Mouse (Mus musculus) embryonic facial prominence, embryonic 14.5 days (tissue): ENCODE results near the gene Nynrin. TPM values are rescaled to one million over a fixed set of nuclear protein-coding genes. Genes with fewer than 3 reads are reported as not detected.

ENCODE experiments used
- ATAC-seq: fragments of 200-750 bp; cut with Nextera tagmentation; 2 replicates; pipeline ENCODE4 v1.8.0; 2017; ENCODE audit warnings: low read depth, moderate number of reproducible peaks, moderate TSS enrichment
- DNase-seq: peaks from one replicate; pipeline ENCODE4 v3.0.0-alpha.2; 2015; ENCODE audit warnings: low spot score
- H3K27ac ChIP-seq: fragments of 300-500 bp; sonication (generic); replicated peaks from 2 replicates; pipeline ENCODE4 v1.5.1; 2014; ENCODE audit warnings: low read depth, mild to moderate bottlenecking, low read length, moderate library complexity
- H3K27me3 ChIP-seq: fragments of 300-500 bp; sonication (generic); replicated peaks from 2 replicates; pipeline ENCODE4 v1.6.1; 2014; ENCODE audit warnings: low read length; ENCODE audit not compliant: control insufficient read depth, insufficient read depth
- H3K36me3 ChIP-seq: fragments of 300-500 bp; sonication (generic); 2 replicates; pipeline ENCODE4 v1.6.1; 2014; ENCODE audit warnings: low read length, mixed read lengths; ENCODE audit not compliant: control insufficient read depth, insufficient read depth
- H3K4me1 ChIP-seq: fragments of 300-500 bp; sonication (generic); 2 replicates; pipeline ENCODE4 v1.6.1; 2014; ENCODE audit warnings: antibody characterized with exemption, low read length; ENCODE audit not compliant: control insufficient read depth, insufficient read depth
- H3K4me2 ChIP-seq: fragments of 300-500 bp; sonication (generic); 2 replicates; pipeline ENCODE4 v1.6.1; 2014; ENCODE audit warnings: low read depth, mild to moderate bottlenecking, low read length, moderate library complexity, mixed read lengths
- H3K4me3 ChIP-seq: fragments of 300-500 bp; sonication (generic); 2 replicates; pipeline ENCODE4 v1.5.1; 2014; ENCODE audit warnings: low read depth, mild to moderate bottlenecking, low read length
- H3K9ac ChIP-seq: fragments of 300-500 bp; sonication (generic); 2 replicates; pipeline ENCODE4 v1.6.1; 2014; ENCODE audit warnings: low read depth, mild to moderate bottlenecking, low read length, moderate library complexity, mixed read lengths
- H3K9me3 ChIP-seq: fragments of 300-500 bp; sonication (generic); 2 replicates; pipeline ENCODE4 v1.6.1; 2016; ENCODE audit warnings: low read length; ENCODE audit not compliant: control insufficient read depth
- WGBS: fragments of 180-500 bp; shearing (Covaris S2); extraction: QIAGEN DNeasy Blood & Tissue Kit; methylation state at CpG from one replicate; pipeline ENCODE4 v1.1.7; 2014; 5-methylcytosine and 5-hydroxymethylcytosine counted together
- polyA plus RNA-seq: library from polyadenylated mRNA; unstranded; fragments of >200 nt; fragmentation: Nextera tagmentation; extraction: Ambion mirVana; gene quantifications from 2 replicates; pipeline ENCODE4 v1.2.1, GENCODE M21; 2014

Nynrin gene
- polyA plus RNA-seq, 1 experiment from 2014 or later = 15.6 TPM

DNA sequence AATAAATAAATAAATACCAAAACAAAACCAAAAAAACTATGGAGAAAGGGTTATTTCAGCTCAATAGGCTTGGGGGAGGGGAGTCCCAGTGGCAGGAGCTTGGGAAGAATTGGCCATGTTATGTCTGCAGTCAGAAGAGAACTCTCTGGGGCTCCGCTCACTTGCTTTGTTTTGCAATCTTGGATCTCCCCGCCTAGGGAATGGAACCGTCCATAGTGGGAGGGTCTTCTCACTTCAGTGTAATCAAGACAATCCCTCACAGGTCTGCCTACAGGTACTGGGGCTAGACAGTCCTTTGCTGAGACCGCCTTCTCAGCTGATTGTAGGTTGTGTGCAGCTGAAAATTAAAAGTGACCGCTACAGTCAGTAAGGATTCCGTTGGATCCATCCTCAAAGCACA, 15.7 kb downstream of the Nynrin start:
- no peaks in the 10 kb centered on the region for H3K27me3 ChIP-seq
- no peak for DNase-seq
- no peak for ATAC-seq
- H3K4me3 ChIP-seq = no peak overlapping the region
- no peaks in the 10 kb centered on the region for H3K9me3 ChIP-seq
- no peak overlapping the region for H3K9ac ChIP-seq
- H3K4me2 ChIP-seq = no peak overlapping the region
- WGBS = 93% methylated on average over 6 of the region's 6 CpGs
- no peak overlapping the region for H3K27ac ChIP-seq
- peaks cover 6% of the 10 kb centered on the region for H3K4me1 ChIP-seq
- peaks cover 86% of the 10 kb centered on the region for H3K36me3 ChIP-seq

DNA sequence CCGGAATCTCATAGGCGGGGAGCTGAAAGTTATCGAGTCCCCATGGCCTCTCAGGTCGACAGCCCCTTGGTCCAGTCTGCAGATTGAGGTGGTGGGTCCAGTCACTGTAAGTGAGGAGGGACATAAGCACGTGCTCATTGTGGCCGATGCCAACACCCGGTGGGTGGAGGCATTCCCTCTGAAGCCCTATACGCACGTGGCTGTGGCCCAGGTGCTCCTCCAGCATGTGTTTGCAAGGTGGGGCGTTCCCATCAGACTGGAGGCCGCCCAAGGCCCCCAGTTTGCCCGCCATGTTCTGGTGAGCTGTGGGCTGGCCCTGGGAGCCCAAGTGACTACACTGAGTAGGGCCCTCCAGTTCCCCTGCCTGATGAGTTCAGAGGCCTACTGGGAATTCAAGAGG, 18.2 kb downstream of the Nynrin start:
- Histone ChIP-seq H3K4me3 (no peak overlapping the region), H3K4me1 (peaks cover 6% of the 10 kb centered on the region), H3K4me2 (no peak overlapping the region), H3K9me3 (no peaks in the 10 kb centered on the region), H3K9ac (no peak overlapping the region), H3K36me3 (peaks cover 61% of the 10 kb centered on the region), H3K27ac (no peak overlapping the region), H3K27me3 (no peaks in the 10 kb centered on the region)
- WGBS = 90% methylated on average over 10 of the region's 12 CpGs
- DNase-seq (no peak), ATAC-seq (no peak)

DNA sequence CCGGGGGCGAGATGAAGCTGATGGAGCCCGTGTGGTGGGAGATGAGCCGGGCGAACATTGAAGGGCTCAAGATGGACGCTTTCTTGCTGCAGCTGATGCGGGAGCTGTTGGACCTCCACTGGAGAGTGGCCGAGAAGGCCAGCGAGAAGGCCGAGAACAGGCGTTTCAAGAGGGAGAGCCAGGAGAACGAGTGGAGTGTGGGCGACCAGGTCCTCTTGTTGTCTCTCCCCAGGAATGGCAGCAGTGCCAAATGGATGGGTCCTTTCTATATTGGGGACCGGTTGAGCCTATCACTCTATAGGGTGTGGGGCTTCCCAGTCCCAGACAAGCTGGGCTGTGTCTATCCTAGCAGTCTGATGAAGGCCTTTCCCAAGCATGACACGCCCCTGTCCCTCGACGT, 18.7 kb downstream of the Nynrin start:
- H3K36me3 ChIP-seq = peaks cover 56% of the 10 kb centered on the region
- DNase-seq = no peak
- H3K4me1 ChIP-seq = peaks cover 9% of the 10 kb centered on the region
- 0 out of 2 replicates have a peak, but pooled peaks have one; percentile 23 for ATAC-seq
- WGBS = 86% methylated on average over 17 of the region's 17 CpGs
- no peak overlapping the region for H3K27ac ChIP-seq
- H3K4me2 ChIP-seq = no peak overlapping the region
- H3K27me3 ChIP-seq = no peaks in the 10 kb centered on the region
- no peak overlapping the region for H3K9ac ChIP-seq
- H3K9me3 ChIP-seq = no peaks in the 10 kb centered on the region
- no peak overlapping the region for H3K4me3 ChIP-seq

DNA sequence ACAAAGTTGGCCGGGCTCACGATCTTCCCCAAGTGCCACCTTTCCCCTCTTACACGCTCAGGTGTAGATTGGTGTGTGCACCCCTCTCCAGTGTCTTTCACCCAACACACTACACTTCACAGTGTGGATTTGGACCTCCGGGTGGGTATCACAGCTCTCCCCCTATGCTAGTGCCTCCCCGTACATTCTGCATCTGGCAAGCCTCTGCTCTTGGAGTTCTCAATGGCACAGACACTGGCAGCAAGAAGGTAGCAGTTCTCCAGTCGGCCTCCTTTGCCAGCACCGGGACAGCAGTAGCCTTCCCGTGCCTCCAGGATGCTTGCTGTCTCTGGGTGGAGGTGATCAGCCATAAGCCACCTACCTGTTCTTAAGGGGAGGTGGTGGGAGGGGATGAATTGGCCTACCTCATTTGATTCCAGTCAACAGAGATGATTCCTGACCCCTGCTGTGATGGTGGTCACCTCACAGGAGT, 19.5 kb downstream of the Nynrin start:
- H3K9ac ChIP-seq = no peak overlapping the region
- no peak overlapping the region for H3K4me3 ChIP-seq
- no peak for DNase-seq
- peak overlapping the region; percentile 13 for H3K4me2 ChIP-seq
- no peak for ATAC-seq
- no peaks in the 10 kb centered on the region for H3K9me3 ChIP-seq
- peaks cover 49% of the 10 kb centered on the region for H3K36me3 ChIP-seq
- no peak overlapping the region for H3K27ac ChIP-seq
- WGBS = 77% methylated on average over 8 of the region's 8 CpGs
- no peaks in the 10 kb centered on the region for H3K27me3 ChIP-seq
- peaks cover 14% of the 10 kb centered on the region for H3K4me1 ChIP-seq

DNA sequence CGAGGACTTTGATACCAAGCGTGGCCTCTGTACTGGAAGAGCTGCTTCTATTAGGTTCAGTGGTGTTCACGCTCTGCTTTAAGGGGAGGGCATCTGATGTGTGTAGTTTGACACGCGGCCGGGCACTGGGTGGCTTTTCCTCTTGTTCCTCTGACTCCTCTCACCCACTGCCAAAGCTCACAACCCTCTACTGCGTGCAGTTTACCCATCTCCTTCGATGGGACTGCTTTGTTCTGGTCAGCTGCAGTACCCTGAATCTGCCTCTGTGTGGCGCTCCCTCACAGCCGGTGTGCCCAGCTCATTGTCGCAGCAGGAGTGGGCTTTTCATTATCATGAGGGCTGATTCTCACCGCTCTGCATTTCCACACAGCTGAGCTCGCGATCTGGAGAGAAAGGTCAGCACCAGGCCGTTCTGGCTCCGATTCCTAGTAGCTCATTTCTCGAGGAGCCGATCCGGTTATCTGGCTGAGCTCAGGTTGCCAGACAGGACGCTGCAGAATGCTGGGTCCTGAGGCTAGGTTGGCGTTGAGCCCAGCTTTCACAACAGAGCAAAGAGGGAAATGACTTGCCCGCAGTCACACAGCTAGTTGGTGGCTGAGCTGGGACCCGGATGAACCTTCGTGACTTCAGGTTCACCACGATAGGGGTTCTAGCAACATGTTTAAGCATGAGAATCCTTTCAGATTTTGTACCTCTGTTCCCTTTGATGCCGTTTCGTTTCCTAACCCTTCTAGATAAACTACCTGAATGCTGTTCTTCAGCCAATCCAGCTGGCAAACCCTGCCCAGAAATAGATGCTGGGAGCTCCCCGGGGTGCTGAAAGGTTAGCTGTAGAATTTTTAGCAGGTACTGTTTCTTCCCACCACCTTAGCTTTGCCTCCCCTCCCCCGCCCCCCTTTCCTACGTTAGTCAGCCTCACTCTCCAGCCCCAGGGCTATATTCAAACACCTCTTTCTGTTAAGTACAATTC, 20.2 kb downstream of the Nynrin start:
- Histone ChIP-seq H3K27ac (no peak overlapping the region), H3K4me1 (peaks cover 14% of the 10 kb centered on the region), H3K9ac (no peak overlapping the region), H3K36me3 (peaks cover 42% of the 10 kb centered on the region), H3K4me3 (no peak overlapping the region), H3K4me2 (peak overlapping the region; percentile 13), H3K9me3 (no peaks in the 10 kb centered on the region), H3K27me3 (no peaks in the 10 kb centered on the region)
- WGBS = 14% methylated on average over 30 of the region's 30 CpGs
- ATAC-seq (peak; percentile 42; the same call in 1 of the 2 replicates), DNase-seq (peak; percentile 76)

DNA sequence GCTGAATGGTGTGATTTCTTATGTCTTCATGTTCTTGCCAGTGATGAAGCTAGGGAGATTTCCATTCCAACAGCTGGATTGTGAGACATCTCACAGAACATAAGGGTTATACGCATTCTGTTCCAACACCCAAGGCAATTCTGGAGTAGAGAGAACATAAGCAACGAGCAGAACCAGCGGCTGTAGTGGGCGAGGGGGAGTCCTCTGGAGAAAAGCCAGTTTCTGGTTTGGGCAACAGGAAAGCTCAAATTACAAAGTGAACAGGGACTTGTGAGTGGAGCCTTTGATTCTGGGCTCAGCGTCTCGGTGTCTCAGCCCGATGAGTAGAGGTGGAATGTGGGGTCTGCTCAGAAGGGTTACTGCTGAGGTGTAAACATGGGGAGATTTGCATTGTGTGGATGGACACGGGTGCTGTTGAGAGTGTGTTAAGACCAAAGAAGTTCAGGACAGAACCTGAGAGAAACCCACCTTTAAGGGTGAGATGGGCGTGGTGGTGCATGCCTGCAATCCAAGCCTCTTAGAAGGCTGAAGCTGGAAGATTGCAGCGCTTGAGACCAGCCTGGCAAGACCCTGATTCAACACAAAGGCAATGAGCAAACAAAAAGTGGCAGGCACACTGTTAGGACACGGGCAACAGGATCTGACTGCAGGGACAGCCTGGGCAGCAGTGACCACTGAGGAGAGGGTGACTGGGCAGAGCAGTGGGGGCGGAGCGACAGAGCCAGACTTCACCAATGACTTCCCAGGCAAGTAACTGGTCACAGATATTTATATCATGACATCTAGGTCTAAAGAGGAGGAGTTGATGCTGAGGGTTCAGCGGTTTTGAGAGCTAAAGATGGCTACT, 23.9 kb downstream of the Nynrin start:
- Histone ChIP-seq H3K4me2 (peak overlapping the region; percentile 23), H3K9ac (no peak overlapping the region), H3K4me3 (no peak overlapping the region), H3K27ac (no peak overlapping the region), H3K4me1 (peaks cover 14% of the 10 kb centered on the region), H3K27me3 (no peaks in the 10 kb centered on the region), H3K9me3 (no peaks in the 10 kb centered on the region), H3K36me3 (peaks cover 6% of the 10 kb centered on the region; the same call in 1 of the 2 replicates)
- ATAC-seq (no peak), DNase-seq (peak; percentile 61)
- 10% methylated on average over 14 of the region's 14 CpGs for WGBS

DNA sequence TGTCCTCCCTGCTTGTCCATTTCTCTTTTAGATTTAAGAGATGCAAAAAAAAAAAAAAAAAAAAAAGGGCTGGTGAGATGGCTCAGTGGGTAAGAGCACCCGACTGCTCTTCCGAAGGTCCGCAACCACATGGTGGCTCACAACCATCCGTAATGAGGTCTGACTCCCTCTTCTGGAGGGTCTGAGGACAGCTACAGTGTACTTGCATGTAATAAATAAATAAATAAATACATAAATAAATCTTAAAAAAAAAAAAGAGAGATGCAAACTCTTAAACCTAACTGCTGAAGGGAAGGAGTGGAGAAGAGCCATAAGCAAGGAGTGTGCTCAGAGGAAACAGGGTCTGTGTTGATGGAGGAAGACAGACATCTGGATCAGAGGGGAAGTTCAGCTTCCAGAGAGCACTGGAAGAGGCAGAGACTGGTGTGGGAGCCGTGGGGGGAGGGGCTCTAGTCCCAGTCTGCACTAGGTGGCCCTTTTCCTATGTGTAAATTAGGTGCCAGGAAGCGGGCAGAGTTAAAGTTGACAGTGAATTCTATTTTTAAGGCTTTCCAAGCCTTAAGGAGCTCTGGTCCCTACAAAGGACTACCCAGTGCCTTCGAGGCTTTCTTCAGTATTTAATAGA, 24.6 kb downstream of the Nynrin start:
- WGBS = 32% methylated on average over 7 of the region's 7 CpGs

DNA sequence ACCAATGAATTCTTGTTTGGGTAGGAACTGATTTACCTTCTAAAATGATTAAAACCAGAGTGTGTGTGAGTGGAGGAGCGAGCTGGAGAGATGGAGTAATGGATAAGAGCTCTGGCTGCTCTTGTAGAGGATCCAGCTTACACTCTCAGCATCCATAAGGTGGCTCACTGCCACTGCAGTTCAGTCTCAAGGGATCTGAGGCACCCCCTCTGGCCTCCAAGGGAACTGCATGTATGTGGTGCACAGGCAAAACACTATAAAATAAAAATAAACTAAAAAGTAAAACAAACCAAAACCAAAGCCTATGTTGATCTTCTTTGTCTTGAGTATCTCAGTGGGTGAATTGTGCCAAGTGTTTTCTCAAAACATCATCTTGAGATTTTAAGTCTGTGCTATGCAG, 25.8 kb downstream of the Nynrin start:
- Histone ChIP-seq H3K9ac (no peak overlapping the region), H3K27ac (no peak overlapping the region), H3K36me3 (no peaks in the 10 kb centered on the region), H3K9me3 (no peaks in the 10 kb centered on the region), H3K4me2 (no peak overlapping the region), H3K4me1 (peaks cover 16% of the 10 kb centered on the region; the same call in 1 of the 2 replicates), H3K27me3 (no peaks in the 10 kb centered on the region), H3K4me3 (no peak overlapping the region)
- DNase-seq (peak; percentile 76), ATAC-seq (peak; percentile 42; the same call in 1 of the 2 replicates)
- WGBS = 36% methylated on average over 1 of the region's 1 CpGs

More for the DNA sequence above, 24.6 kb downstream of the Nynrin start:
- Histone ChIP-seq H3K36me3 (no peaks in the 10 kb centered on the region), H3K4me3 (no peak overlapping the region), H3K9me3 (no peaks in the 10 kb centered on the region), H3K4me1 (peaks cover 11% of the 10 kb centered on the region), H3K9ac (no peak overlapping the region), H3K27ac (no peak overlapping the region), H3K4me2 (no peak overlapping the region; the same call in 1 of the 2 replicates), H3K27me3 (no peaks in the 10 kb centered on the region)
- DNase-seq (no peak), ATAC-seq (no peak)
